Mouse (Mus musculus) kidney, postnatal 25 days (tissue): Measurements from ENCODE around the gene Tnp1.
A peak's percentile ranks its signal among the peaks of the same experiment; 100 is the strongest.

ENCODE experiments used
- DNase-seq, 2 experiments: peaks; one replicate each; pipeline ENCODE4 v3.0.0; 2021; ENCODE audit warnings: mixed read lengths in 2 of 2

The Tnp1 gene

GRCm38 (mm10) chr1:73004890-73005289 is 10.8 kb downstream of the Tnp1 start:
- no peak for DNase-seq

- no peak for DNase-seq
These were observed 13.1 kb downstream of the Tnp1 start for GRCm38 (mm10) chr1:73002637-73003036.

- DNase-seq: no peak
These were observed 13.7 kb downstream of the Tnp1 start for GRCm38 (mm10) chr1:73001961-73002360.

GRCm38 (mm10) chr1:72994751-72995528 is 20.8 kb downstream of the Tnp1 start:
- DNase-seq: no peak

GRCm38 (mm10) chr1:72992944-72993464 is 22.7 kb downstream of the Tnp1 start:
- DNase-seq: no peak

GRCm38 (mm10) chr1:72992209-72992608 is 23.5 kb downstream of the Tnp1 start:
- no peak for DNase-seq

GRCm38 (mm10) chr1:72988904-72989303 is 26.8 kb downstream of the Tnp1 start:
- DNase-seq: no peak

- DNase-seq: no peak
These were observed 29.0 kb downstream of the Tnp1 start for GRCm38 (mm10) chr1:72986715-72987114.

GRCm38 (mm10) chr1:72978956-72979355 is 36.8 kb downstream of the Tnp1 start:
- DNase-seq: no peak

- no peak for DNase-seq
These were observed 41.5 kb downstream of the Tnp1 start for GRCm38 (mm10) chr1:72974226-72974625.

- peak in 1 of 2 experiments; percentile 11 for DNase-seq
These were observed 45.2 kb downstream of the Tnp1 start for GRCm38 (mm10) chr1:72970461-72970860.

- DNase-seq: no peak
These were observed 46.4 kb downstream of the Tnp1 start for GRCm38 (mm10) chr1:72969113-72969812.

GRCm38 (mm10) chr1:72966423-72966822 is 49.3 kb downstream of the Tnp1 start:
- no peak for DNase-seq
